Mouse (Mus musculus) spleen, adult 2 months (tissue): ENCODE data around the gene Arhgef2. TPM values are rescaled to one million over a fixed set of nuclear protein-coding genes. Genes with fewer than 3 reads are reported as not detected.

Experiments used
- DNase-seq, 2 experiments: peaks; one replicate each; pipeline versions ENCODE4 v3.0.0 to v3.0.0-alpha.2; 2012 to 2021; ENCODE audit warnings: low spot score in 2 of 2, low read depth in 1 of 2
- H3K27ac ChIP-seq: fragments of 200-500 bp; 2 replicates; pipeline ENCODE4 v1.5.1; 2012; ENCODE audit warnings: low read length, inconsistent platforms; ENCODE audit not compliant: insufficient read depth
- H3K27me3 ChIP-seq: fragments of 200-500 bp; 2 replicates; pipeline ENCODE4 v1.6.1; 2012; ENCODE audit warnings: mild to moderate bottlenecking, moderate library complexity, low read length, inconsistent platforms; ENCODE audit not compliant: control insufficient read depth, insufficient read depth
- H3K36me3 ChIP-seq: fragments of 200-500 bp; 2 replicates; pipeline ENCODE4 v1.6.1; 2012; ENCODE audit warnings: mild to moderate bottlenecking, low read length, inconsistent platforms; ENCODE audit not compliant: control insufficient read depth, insufficient read depth
- H3K4me1 ChIP-seq: fragments of 200-500 bp; 2 replicates; pipeline ENCODE4 v1.6.1; 2011; ENCODE audit warnings: inconsistent platforms; ENCODE audit not compliant: control insufficient read depth, insufficient read depth, insufficient read length
- H3K4me3 ChIP-seq: fragments of 200-500 bp; 2 replicates; pipeline ENCODE4 v1.5.1; 2011; ENCODE audit warnings: mild to moderate bottlenecking, inconsistent platforms; ENCODE audit not compliant: insufficient read depth, insufficient read length; ENCODE audit errors: extremely low read depth
- CTCF ChIP-seq: fragments of 200-500 bp; IDR thresholded peaks from 2 replicates; pipeline ENCODE4 v1.5.1; 2011; ENCODE audit warnings: mild to moderate bottlenecking, inconsistent platforms; ENCODE audit not compliant: insufficient read depth, insufficient read length, insufficient replicate concordance; ENCODE audit errors: extremely low read depth
- POLR2A ChIP-seq: fragments of 200-500 bp; IDR thresholded peaks from 2 replicates; pipeline ENCODE4 v1.6.1; 2011; ENCODE audit warnings: low read depth, low read length, inconsistent platforms
- WGBS: fragments of 180-500 bp; shearing (Covaris S2); methylation state at CpG from one replicate; pipeline ENCODE4 v1.1.7; 2018; 5-methylcytosine and 5-hydroxymethylcytosine counted together
- polyA plus RNA-seq: library from polyadenylated mRNA; depleted of rRNA; stranded (reverse); fragments of >200 nt; gene quantifications from 2 replicates; pipeline ENCODE4 v1.2.3, GENCODE M21; 2012

Arhgef2 gene
- polyA plus RNA-seq, 1 experiment = 146 TPM

GRCm38 (mm10) chr3:88650713-88651504 is 45.1 kb downstream of the Arhgef2 start:
- no peak for TF ChIP-seq POLR2A
- no peak for TF ChIP-seq CTCF
- no peak overlapping the region for H3K27ac ChIP-seq
- WGBS = 52% methylated on average over 13 of the region's 13 CpGs
- H3K27me3 ChIP-seq = no peaks in the 10 kb centered on the region
- no peak overlapping the region for H3K4me3 ChIP-seq
- DNase-seq = no peak
- H3K36me3 ChIP-seq = peaks cover 14% of the 10 kb centered on the region
- H3K4me1 ChIP-seq = peaks cover 27% of the 10 kb centered on the region; the same call in 1 of the 2 replicates

GRCm38 (mm10) chr3:88651669-88652618 is 46.2 kb downstream of the Arhgef2 start:
- no peak overlapping the region for H3K27ac ChIP-seq
- H3K36me3 ChIP-seq = peaks cover 5% of the 10 kb centered on the region
- H3K27me3 ChIP-seq = no peaks in the 10 kb centered on the region
- no peak for TF ChIP-seq CTCF
- TF ChIP-seq POLR2A = no peak
- WGBS = 56% methylated on average over 18 of the region's 18 CpGs
- DNase-seq = no peak
- H3K4me3 ChIP-seq = no peak overlapping the region
- peaks cover 27% of the 10 kb centered on the region; the same call in 1 of the 2 replicates for H3K4me1 ChIP-seq

- TF ChIP-seq CTCF (no peak), POLR2A (no peak)
- 82% methylated on average over 17 of the region's 17 CpGs for WGBS
- H3K27me3 ChIP-seq = no peaks in the 10 kb centered on the region
- DNase-seq = no peak
- H3K4me3 ChIP-seq = no peak within 1 kb of the TSS
- no peak within 1 kb of the TSS for H3K27ac ChIP-seq
- H3K4me1 ChIP-seq = peaks cover 23% of the 10 kb centered on the region; the same call in 1 of the 2 replicates
- H3K36me3 ChIP-seq = no peaks in the 10 kb centered on the region
These were observed 47.2 kb downstream of the Arhgef2 start, which contains the start of gene Rxfp4 for GRCm38 (mm10) chr3:88652846-88653515. Gene Rxfp4 (minus strand): TSS chr3:88653142.

- no peak overlapping the region for H3K27ac ChIP-seq
- no peak for DNase-seq
- WGBS = 89% methylated on average over 6 of the region's 6 CpGs
- H3K27me3 ChIP-seq = no peaks in the 10 kb centered on the region
- TF ChIP-seq POLR2A = no peak
- TF ChIP-seq CTCF = no peak
- H3K4me1 ChIP-seq = peaks cover 21% of the 10 kb centered on the region; the same call in 1 of the 2 replicates
- H3K4me3 ChIP-seq = no peak overlapping the region
- H3K36me3 ChIP-seq = no peaks in the 10 kb centered on the region
These were observed 48.0 kb downstream of the Arhgef2 start for GRCm38 (mm10) chr3:88653516-88654370.

- H3K27ac ChIP-seq = no peak overlapping the region
- no peaks in the 10 kb centered on the region for H3K36me3 ChIP-seq
- WGBS = 76% methylated on average over 4 of the region's 4 CpGs
- TF ChIP-seq POLR2A = no peak
- TF ChIP-seq CTCF = no peak
- no peak overlapping the region for H3K4me3 ChIP-seq
- peaks cover 14% of the 10 kb centered on the region for H3K4me1 ChIP-seq
- H3K27me3 ChIP-seq = no peaks in the 10 kb centered on the region
- no peak for DNase-seq
These were observed 48.9 kb downstream of the Arhgef2 start for GRCm38 (mm10) chr3:88654621-88655020.

- TF ChIP-seq POLR2A = no peak
- TF ChIP-seq CTCF = no peak
- no peaks in the 10 kb centered on the region for H3K27me3 ChIP-seq
- H3K36me3 ChIP-seq = no peaks in the 10 kb centered on the region
- no peak overlapping the region for H3K27ac ChIP-seq
- WGBS = 90% methylated on average over 8 of the region's 8 CpGs
- DNase-seq = no peak
- no peak overlapping the region for H3K4me3 ChIP-seq
- H3K4me1 ChIP-seq = peaks cover 11% of the 10 kb centered on the region
These were observed 49.9 kb downstream of the Arhgef2 start for GRCm38 (mm10) chr3:88655619-88656018.
